Mouse (Mus musculus): Measurements from ENCODE around the gene Ap4m1. TPM values are rescaled to one million over a fixed set of nuclear protein-coding genes. Genes with fewer than 3 reads are reported as not detected.
A peak's percentile ranks its signal among the peaks of the same experiment; 100 is the strongest.

Ap4m1 gene
- total RNA-seq (2022): 10 to 100 TPM in 1 of 4 experiments, 1 to 10 TPM in 3; 7.2 to 10.6 (median 7.5) TPM

GRCm38 (mm10) chr5:138171695-138172491 lies at the start of gene Ap4m1, which contains the start of gene Mcm7:
Gene Ap4m1 (plus strand): TSS chr5:138172002.
Gene Mcm7 (minus strand): TSS chr5:138172422.
- peak; percentile 97 to 98 for DNase-seq (ENCODE audit: low spot score in 2 of 2)

GRCm38 (mm10) chr5:138132425-138133064 lies 39.3 kb upstream of the Ap4m1 start:
- no peak for DNase-seq (ENCODE audit: low spot score in 2 of 2)

- no peak for DNase-seq (ENCODE audit: low spot score in 2 of 2)
These were observed 34.5 kb upstream of the Ap4m1 start for GRCm38 (mm10) chr5:138137257-138137656.

GRCm38 (mm10) chr5:138137935-138138549 lies 33.8 kb upstream of the Ap4m1 start:
- DNase-seq (ENCODE audit: low spot score in 2 of 2): no peak

GRCm38 (mm10) chr5:138138585-138138984 lies 33.2 kb upstream of the Ap4m1 start:
- no peak for DNase-seq (ENCODE audit: low spot score in 2 of 2)

GRCm38 (mm10) chr5:138154390-138154789 lies 17.4 kb upstream of the Ap4m1 start:
- no peak for DNase-seq (ENCODE audit: low spot score in 2 of 2)

- DNase-seq (ENCODE audit: low spot score in 2 of 2): peak; percentile 75 to 82
These were observed 16.3 kb upstream of the Ap4m1 start, which contains the start of gene Zfp113 for GRCm38 (mm10) chr5:138155443-138155976. Gene Zfp113 (minus strand): TSS chr5:138155744.

- no peak for DNase-seq (ENCODE audit: low spot score in 2 of 2)
These were observed 11.5 kb upstream of the Ap4m1 start for GRCm38 (mm10) chr5:138160224-138160762.

GRCm38 (mm10) chr5:138160842-138161665 lies 10.7 kb upstream of the Ap4m1 start, which contains the start of gene Cops6:
Gene Cops6 (plus strand): TSS chr5:138161071.
- DNase-seq (ENCODE audit: low spot score in 2 of 2): peak; percentile 84 to 87

- no peak for DNase-seq (ENCODE audit: low spot score in 2 of 2)
These were observed 8.8 kb upstream of the Ap4m1 start for GRCm38 (mm10) chr5:138163046-138163445.

- no peak for DNase-seq (ENCODE audit: low spot score in 2 of 2)
These were observed 8.2 kb upstream of the Ap4m1 start for GRCm38 (mm10) chr5:138163610-138164009.

GRCm38 (mm10) chr5:138165594-138165993 lies 6.2 kb upstream of the Ap4m1 start:
- no peak for DNase-seq (ENCODE audit: low spot score in 2 of 2)

GRCm38 (mm10) chr5:138170936-138171561 lies 753 bp upstream of the Ap4m1 start:
- peak; percentile 89 to 94 for DNase-seq (ENCODE audit: low spot score in 2 of 2)

- DNase-seq (ENCODE audit: low spot score in 2 of 2): no peak
These were observed 1.4 kb downstream of the Ap4m1 start for GRCm38 (mm10) chr5:138173217-138173616.

GRCm38 (mm10) chr5:138186950-138187638 lies 15.3 kb downstream of the Ap4m1 start, which contains the start of the genes Taf6 and Cnpy4:
Gene Taf6 (minus strand): TSS chr5:138187451.
Gene Cnpy4 (plus strand): TSS chr5:138187485.
- DNase-seq (ENCODE audit: low spot score in 2 of 2): peak; percentile 57 to 75

- peak; percentile 40 to 42 for DNase-seq (ENCODE audit: low spot score in 2 of 2)
These were observed 16.0 kb downstream of the Ap4m1 start for GRCm38 (mm10) chr5:138187661-138188306.

- peak; percentile 68 to 74 for DNase-seq (ENCODE audit: low spot score in 2 of 2)
These were observed 22.2 kb downstream of the Ap4m1 start, which contains the start of gene Mblac1 for GRCm38 (mm10) chr5:138193771-138194727. Gene Mblac1 (plus strand): TSS chr5:138194314.

All from gastrocnemius, adult 8-10 months (tissue).